Mouse (Mus musculus): ENCODE results near the gene Dcaf7.

- TF ChIP-seq POLR2A (IDR thresholded peaks at IDR 0.05; ENCODE audit: control insufficient read depth, extremely low read depth, insufficient read depth, low read length, poor library complexity) = no peak
- TF ChIP-seq CTCF (IDR thresholded peaks at IDR 0.05; ENCODE audit: borderline replicate concordance, control insufficient read depth, extremely low read depth, insufficient read depth, low read length, poor library complexity) = no peak
Measured at GRCm38 (mm10) chr11:106027607-106028006, 9.1 kb upstream of the Dcaf7 start.
